Mouse (Mus musculus): ENCODE results near the gene Ttll12. TPM values are rescaled to one million over a fixed set of nuclear protein-coding genes. Genes with fewer than 3 reads are reported as not detected.
A peak's percentile ranks its signal among the peaks of the same experiment; 100 is the strongest.

The Ttll12 gene
- total RNA-seq, 1 experiment from 2014 or later, result 22.3 TPM

DNA sequence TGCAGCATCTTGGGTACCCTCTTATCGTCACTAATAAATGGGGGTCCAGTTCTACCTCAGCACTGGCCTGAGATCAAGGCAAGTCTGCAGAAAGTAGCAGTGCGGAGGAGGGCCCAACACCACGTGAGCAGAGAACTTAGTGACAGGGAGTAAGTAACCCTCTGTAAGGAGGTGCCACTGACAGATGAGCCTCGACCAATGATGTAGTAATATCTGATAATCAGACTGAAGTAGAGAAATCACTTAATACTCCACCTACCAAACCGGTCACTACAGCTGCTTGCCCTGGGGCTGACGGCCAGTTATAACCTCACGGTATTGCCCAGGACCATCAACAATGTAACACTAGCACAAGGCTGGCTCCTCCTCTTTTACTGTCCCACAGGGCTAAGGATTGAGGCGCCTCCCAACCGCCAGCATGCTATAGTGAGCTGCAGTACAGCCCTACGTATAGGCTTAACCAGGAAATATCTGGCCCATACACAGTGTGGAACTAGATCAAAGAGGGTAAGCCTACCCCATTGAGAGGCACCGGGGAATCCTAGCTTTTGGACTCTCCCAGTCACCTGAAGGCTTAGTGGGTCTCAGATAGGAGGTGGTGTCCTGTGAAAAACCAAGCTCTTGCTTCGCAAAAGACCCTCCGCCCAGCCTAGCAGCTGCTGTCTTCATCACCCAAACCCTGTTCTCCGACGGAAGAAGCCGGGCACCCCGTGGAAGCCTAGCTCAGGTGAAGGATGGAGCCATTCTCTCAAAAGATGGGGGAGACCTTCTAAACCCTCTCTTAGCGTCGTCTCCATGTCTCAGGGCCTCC is 1.1 kb downstream of the Ttll12 start:
- DNase-seq, result no peak

DNA sequence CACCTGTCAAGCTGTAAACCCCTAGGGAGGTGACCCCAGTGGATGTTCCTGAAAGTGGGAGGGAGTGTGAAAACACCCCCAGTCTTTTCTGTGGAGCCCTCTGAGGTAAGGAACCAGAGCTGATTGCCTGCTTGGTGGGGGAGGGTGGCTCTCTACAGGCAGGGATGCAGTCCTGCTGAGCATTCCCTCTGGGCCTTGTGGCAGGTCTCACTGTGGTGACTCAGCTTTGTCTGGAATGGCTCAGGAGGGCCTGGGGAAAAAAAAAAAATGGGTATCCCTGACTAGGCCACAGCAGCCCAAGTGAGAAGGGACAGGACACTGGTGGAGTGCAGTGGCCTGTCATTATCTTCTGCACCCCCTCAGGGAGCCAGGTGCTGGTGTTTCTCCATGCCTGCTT is 1.8 kb downstream of the Ttll12 start:
- peak; percentile 69 for DNase-seq

DNA sequence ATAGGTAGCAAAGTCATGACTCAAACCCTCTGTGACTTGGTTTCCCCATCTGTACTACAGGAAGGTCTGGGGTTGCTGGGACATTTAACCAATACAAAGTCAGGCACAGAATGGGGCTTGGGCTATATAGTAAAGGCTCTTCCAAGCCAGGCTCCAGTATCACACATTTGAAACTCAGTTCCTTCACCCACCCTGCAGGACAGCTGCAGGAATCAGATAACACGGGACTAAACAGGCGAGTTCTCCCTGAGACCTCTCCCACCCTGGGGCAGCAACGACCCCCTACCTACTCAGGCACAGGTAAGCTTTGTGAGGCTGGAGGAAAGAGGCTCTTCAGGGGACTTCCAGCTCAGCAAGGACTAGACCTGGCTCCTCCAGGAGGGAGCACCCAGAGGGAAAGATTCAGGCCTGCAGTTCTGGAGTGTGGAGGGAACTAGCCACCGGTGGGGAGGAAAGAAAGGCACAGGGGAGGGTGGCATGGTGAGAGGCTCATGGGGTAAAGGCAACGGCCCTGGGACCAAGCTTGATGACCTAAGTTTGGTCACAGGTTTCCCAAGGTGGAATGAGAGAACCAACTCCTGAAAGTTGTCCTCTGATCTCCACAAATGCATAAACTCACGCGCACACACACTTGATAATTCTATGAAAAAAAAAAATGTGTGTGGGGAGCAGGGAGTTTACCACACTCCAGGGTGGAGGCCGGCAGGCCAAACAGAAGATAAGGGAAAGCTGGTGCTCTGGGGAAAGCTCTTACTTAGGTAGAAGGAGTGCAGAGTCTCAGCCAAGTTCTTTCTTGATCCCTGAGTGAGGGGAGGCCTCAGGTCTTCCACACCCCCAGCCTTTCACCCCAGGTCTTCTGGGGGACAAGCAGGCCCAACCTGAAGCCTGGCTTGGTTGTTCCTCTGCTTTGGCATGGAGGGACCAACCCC is 2.4 kb downstream of the Ttll12 start:
- DNase-seq, result no peak

DNA sequence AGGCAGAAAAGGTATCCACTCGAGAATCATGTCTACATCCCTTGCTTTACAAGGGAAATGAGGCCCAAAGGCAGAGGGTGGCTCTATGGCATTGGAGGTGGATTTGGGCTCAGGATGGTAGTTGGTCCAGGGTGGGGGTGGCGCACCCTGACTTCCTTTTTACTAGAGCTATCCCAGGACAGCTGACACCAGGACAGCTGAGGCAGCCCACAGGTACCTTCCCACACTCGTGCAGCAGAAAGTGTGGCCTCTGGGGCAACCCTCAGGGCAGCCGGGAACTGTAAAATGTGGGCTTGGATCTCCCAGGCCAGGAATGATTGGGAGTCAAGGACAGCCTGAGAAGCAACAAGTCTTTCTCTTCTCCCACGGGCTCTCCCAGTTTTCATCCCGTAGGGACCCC is 3.2 kb downstream of the Ttll12 start:
- no peak for DNase-seq

DNA sequence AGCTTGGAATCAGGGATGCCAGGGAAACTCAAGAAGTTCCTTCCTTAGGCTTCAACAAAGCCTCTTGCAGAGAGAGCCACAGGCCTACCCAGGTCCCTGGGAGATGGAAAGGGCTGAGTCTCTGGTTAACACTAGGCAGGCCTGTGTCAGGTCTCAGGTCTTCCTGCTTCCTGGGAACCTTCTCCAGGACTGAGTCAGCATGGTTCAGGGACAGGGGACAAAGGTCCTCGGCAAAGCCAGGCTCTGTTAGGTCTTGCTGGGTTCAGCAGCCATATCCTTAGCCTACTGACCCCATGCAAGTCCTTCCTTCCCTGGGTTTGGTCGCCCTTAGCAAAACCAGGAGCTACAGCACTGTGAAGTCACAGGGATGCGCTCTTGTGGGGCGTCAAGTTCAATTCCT is 4.1 kb downstream of the Ttll12 start:
- DNase-seq, result no peak

DNA sequence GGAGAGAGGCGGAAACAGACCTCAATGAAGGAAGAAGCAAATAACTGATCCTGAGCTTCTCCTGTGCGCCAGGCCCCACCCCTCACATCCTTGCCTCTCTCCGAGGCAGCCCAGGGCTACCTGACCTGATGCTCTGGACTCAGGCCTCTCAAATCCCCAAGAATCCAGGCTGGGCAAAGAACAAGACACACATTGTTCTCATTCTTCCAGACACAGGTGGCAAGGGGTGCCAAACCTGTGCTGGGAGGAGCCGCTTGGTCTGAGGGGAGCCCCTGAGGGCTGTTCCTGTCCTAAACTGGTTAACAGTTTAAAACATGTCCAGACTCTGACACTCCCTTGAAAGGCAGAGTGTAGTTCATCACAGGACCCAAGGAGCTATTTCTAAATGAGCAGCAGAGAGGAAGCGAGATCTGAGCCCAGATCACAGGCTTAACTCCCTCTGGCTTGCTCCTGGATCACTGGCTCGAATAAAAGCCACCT is 10.2 kb downstream of the Ttll12 start:
- no peak for DNase-seq

DNA sequence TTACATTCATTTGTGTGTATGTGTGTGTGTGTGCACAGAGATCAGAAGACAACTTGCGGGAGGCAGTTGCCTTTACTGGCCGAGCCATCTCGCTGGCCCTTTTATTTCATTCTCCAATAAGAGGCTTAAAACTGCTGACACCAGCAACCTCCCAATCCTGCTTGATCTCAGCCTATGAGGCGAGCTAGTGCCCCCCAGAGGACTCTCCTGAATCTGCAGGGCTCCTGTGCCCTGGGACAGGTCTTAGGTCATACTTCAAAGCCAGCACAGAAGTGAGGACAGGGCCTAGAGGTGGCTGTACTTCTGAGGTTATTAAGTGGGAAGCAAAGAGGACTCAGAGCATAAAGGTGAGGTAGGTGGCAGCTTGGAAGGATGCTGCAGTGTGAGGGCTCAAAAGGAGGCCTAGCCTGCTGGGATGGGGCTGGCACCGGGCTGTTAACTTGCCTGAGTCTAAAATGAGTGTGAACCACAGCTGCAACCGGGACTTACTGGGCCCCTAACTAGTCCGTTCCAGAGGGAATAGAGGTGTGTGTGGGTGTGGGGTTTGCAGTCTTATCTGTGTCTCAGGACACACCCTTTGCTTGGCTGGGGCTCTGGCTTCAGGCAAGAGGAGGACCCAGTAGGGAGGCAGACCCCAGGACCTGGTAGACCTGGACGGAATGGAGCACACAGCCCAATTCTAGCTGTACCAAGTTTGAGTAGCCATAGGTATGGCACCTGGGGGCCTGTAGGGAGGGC is 11.4 kb downstream of the Ttll12 start:
- DNase-seq, result peak; percentile 84

DNA sequence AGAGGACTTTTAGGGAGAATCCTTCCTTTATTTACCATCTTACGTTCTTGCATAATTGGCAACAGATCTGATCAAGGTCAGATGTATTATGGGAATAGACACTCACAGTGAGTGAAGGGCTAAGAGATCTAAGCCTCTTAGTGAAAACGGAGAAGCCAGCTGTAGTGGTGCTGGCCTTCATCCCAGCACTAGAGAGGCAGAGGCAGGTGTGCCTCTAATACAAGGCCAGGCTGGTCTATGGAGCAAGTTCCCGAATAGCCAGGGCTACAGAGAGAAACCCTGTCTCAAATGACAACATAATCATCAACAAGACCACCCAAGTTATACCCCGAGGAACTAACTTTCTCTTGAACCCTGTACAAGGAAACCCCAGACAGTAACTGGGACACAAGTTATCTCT is 12.0 kb downstream of the Ttll12 start:
- DNase-seq, result no peak

DNA sequence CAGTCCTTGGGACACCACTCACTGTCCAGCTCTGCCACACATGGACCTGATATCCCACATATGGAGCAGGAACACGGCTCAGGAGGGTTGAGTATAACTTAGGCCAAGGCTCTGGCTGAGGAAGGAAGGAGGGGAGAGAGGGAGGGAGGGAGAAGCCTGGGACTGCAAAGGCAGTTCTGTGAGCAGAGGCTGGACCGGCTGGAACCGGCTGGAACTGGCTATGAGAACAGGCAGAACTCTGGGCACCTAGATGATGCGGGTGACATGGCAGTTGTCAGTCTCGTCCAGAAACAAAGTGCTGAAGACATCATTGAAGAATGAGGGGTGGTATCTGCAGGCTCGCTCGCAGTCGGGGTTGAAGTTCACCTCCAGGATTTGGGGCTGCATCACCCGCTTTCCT is 18.3 kb downstream of the Ttll12 start:
- no peak for DNase-seq

DNA sequence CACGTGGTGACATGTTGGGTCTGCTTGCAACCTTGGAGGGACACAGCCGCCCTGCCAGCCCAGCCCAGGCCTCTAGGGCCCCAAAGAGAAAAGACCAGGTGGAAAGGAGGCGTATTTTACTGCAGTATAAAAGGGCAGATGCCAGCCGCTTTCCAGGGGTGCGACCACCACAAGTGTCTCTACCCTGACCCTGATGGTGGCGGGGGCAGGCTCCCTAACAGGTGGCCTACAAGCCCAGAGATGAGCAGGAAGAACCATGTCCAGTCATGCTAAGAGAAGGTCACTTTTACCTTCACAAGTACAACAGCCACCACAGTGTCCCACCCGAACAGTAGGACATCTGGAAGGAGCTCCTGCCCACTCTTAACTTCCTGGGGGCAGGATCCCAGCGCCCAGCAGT is 19.4 kb downstream of the Ttll12 start:
- DNase-seq, result no peak

DNA sequence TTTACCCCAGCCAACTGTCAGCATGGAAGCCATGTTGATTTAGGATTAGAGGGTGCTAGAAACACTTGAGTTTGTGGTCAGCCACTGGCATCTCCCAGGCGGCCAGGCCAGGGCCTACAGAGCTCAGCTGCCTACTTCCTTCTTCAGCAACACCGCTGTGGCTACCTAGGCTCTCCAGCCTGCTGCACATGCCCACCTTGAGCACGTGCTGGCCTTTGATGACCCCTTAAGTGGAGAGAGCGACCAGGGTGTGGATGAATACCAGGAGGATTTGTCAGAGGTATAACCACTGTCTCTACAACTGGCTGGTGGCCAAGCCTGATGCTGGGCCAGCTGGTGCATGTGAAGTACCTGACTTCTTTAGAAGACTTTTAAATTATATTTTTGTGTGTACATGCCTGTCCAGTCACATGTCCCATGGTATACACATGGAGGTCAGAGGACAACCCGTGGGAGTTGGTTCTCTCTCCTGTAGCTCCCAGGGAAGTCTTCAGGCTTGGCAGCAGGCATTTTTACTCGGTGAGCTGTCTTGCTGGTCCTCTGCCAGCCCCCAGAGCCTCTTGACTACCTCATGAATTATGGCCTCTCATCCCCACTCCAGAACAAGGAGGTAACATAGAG is 20.1 kb downstream of the Ttll12 start:
- peak; percentile 77 for DNase-seq

DNA sequence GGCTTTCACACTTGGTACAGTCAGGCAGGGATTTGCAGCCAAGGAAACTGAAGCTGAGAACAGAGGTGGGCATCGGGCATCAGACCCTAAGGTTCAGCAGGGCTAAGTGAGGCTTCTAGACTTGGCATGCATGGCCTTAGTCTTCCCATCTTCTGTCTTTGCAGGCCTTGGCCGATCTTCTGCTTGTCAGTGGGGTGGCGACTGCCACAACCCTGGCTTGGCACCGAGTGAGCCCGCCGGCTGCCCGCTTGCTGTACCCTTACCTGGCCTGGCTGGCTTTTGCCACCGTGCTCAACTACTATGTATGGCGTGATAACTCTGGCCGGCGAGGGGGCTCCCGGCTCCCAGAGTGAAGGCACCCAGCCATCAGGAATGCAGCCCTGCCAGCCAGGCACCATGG is 21.4 kb downstream of the Ttll12 start:
- DNase-seq, result no peak

DNA sequence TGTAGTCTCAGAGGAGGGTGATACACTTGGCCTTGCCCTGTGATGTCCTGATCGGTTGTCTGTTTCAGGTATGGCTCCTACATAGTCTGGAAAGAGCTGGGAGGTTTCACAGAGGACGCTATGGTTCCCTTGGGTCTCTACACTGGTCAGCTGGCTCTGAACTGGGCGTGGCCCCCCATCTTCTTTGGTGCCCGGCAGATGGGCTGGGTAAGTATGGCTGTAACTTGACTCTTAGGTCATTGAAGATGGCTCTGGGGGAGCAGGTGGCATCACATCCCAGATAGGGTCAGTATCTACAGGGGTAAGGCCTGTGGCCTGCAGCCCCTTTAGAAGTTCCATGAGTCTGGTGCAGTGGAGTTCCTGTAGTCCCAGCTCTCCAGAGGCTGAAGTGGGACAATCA is 22.8 kb downstream of the Ttll12 start:
- no peak for DNase-seq

DNA sequence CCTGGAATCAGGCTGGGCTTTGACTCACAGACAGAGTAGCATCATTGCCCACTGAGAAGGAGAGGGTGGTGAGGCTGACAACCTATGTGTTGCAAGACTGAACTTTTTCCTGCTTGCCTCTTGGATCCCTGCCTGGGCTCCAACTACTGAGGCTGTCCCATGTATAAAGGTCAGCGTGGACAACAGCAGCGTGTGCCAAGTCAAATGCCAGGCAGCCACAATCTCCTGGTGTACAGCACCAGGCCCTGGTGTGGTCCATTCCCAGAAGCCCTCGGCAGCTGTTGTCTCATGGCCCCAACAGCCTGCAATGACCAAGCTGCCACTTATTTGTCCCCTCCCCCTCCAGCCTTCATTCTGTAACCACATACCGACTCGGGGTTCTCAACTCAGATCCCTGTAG is 23.3 kb downstream of the Ttll12 start:
- DNase-seq, result peak; percentile 74

DNA sequence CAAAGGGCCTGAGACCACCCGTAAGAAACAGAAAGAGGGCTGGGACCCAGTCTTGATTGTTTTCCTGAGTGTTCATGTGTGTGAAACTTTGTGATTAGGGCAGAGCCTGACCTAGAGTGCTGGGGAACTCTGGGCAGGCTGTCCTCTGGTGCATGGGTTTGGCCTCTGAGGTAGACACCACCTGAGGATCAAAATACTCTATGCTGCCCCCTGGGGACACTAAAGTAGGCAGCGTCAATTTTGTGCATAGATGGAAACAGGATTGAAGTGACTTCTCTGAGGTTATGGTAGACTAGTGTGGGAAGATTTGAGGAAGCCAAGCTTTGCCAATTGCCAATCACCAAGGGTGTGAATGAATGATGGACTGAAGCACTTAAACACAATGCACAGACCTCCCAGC is 24.3 kb downstream of the Ttll12 start:
- no peak for DNase-seq

DNA sequence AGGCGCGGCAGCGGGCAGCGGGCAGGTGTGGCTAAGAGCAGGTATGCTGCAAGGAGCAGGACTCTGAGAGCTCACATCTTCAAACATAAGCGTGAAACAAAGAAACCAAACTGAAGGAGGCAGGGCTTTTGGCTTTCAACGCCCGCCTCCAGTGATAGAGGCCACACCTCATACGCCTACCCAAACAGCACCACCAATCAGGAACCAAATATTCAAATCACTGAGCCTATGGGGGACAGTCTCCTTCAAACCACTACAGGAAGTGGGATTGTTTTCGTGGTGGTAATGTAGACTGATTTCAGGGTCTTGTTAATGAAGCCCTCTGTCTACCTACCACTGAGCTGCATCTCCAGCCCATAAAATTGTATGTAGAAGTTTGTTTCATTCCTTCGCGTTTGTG is 25.3 kb downstream of the Ttll12 start:
- no peak for DNase-seq

DNA sequence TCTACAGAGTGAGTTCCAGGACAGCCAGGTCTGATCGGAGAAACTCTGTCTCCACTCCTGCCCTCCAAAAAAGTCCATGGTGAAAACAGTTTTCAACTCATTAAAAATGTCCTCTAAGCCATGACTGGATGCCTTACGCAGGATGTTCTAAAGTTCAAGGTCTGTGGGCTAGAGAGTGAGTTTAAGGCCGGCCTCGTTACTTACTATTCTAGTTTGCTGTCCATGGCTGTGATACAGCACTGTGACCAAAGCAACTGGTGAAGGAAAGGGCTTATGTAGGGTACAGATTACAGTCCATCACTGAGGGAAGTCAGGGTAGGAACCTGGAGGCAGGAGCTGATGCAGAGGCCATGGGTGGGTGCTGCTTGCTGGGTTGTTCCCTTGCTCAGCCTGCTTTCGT is 26.4 kb downstream of the Ttll12 start:
- DNase-seq, result peak; percentile 45

DNA sequence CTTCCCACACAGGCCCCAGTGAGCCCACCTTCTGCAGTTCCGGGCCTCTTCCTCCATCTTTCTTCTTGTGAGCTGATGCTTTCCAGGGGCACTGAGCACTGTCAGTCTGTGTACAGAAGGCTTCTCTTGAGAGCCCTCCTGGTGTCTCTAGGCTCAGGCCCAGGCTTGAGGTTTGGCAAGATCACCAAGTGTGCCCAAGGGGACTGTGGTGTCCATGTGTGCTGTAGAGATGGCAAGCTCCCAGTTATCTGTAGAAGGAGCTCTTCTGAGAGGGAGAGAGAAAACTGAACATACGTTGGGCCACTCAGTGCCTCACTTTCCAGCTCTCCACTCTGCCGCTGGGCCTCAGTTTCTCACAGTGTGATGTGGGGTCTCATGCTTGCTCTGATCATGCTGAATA is 27.2 kb downstream of the Ttll12 start:
- no peak for DNase-seq

DNA sequence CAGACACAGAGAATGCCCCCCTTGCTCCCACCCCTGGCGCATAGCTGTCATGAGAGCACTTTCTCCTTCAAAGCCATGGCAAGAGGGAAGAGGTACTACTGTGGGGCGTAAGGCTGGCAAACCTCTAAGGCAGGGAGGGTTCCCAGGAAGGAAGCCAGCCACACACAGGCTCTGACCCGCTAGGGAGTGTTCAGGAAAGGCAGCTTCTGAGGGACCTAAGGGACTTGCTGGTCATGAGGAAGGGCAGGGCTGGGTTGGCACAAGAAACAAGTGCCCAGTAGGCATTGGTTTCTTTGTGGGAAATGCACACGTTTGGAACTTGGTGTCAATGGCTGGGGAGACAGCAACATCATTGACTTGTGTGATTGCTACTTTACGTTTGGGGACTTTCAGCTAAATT is 29.0 kb downstream of the Ttll12 start:
- peak; percentile 41 for DNase-seq

DNA sequence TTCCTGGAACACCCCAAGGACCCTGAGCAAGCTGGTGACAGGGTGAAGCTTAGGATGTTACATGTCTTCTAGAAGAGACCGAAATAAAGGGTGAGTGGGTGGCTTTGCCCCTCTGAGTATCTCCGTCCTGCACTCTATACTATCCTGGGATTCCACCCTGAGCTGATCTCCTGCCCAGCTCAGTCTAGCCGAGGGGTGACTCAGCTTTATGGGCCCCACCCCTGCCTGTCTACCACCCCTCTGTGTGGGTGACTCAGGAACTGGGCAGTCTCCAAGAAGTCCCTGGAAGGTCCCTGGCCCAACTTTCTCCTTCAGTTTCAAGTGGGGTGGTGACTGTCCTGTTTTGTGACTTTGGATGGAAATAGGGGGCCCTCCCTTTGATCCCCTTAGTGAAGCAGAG is 29.5 kb downstream of the Ttll12 start:
- peak; percentile 90 for DNase-seq

DNA sequence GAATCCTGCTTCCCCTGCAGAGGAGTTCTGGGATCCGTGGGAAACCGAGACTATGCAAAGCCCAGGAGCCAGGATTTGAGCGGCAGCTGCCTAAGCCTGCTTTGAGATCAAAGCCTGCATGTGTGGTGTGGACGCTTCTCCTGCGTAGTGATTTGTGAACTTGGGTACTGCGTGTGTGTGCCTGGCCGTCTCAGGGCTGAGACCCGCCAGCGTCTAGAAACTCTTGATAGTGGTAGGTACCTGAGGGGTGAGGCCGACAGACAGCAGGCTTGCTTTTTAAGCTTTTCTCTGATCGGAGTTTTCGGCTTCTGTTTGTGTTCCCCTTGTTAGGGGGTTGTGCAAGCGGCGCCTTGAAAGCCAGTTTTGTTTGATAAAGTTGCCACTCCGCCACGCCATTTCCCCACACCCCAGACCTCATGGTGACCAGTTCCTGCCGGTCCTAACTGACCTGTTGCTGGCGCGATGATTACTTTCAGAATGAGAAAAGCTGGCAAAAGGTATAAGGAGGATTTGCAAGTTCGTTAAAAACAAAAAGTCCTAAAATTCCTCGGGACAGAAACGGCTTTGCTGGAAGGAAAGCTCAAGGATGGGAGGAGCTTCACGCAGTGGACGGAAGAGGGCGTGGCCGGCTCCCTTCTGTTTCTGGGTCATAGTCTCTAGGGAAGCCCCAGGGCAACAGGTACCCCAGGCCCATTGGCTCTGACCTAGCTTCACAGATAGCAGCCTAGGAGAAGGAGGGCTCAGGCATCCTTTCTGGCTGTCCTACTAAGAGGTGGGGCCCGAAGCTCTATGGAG is 30.9 kb downstream of the Ttll12 start:
- DNase-seq, result peak; percentile 76
